Mouse (Mus musculus) embryonic facial prominence, embryonic 14.5 days (tissue): ENCODE measurements around the gene Etv3. TPM values are rescaled to one million over a fixed set of nuclear protein-coding genes. Genes with fewer than 3 reads are reported as not detected.
A peak's percentile ranks its signal among the peaks of the same experiment; 100 is the strongest.
"Not testable (repeated sequence)": the region's sequence is repeated elsewhere in the genome, so short reads cannot be mapped to it uniquely, and the experiment has no call there.

ENCODE experiments used
- ATAC-seq: fragments of 200-750 bp; cut with Nextera tagmentation; 2 replicates; pipeline ENCODE4 v1.8.0; 2017; ENCODE audit warnings: low read depth, moderate number of reproducible peaks, moderate TSS enrichment
- DNase-seq: peaks from one replicate; pipeline ENCODE4 v3.0.0-alpha.2; 2015; ENCODE audit warnings: low spot score
- H3K27ac ChIP-seq: fragments of 300-500 bp; sonication (generic); replicated peaks from 2 replicates; pipeline ENCODE4 v1.5.1; 2014; ENCODE audit warnings: low read depth, mild to moderate bottlenecking, low read length, moderate library complexity
- H3K27me3 ChIP-seq: fragments of 300-500 bp; sonication (generic); replicated peaks from 2 replicates; pipeline ENCODE4 v1.6.1; 2014; ENCODE audit warnings: low read length; ENCODE audit not compliant: control insufficient read depth, insufficient read depth
- H3K36me3 ChIP-seq: fragments of 300-500 bp; sonication (generic); 2 replicates; pipeline ENCODE4 v1.6.1; 2014; ENCODE audit warnings: low read length, mixed read lengths; ENCODE audit not compliant: control insufficient read depth, insufficient read depth
- H3K4me1 ChIP-seq: fragments of 300-500 bp; sonication (generic); 2 replicates; pipeline ENCODE4 v1.6.1; 2014; ENCODE audit warnings: antibody characterized with exemption, low read length; ENCODE audit not compliant: control insufficient read depth, insufficient read depth
- H3K4me2 ChIP-seq: fragments of 300-500 bp; sonication (generic); 2 replicates; pipeline ENCODE4 v1.6.1; 2014; ENCODE audit warnings: low read depth, mild to moderate bottlenecking, low read length, moderate library complexity, mixed read lengths
- H3K4me3 ChIP-seq: fragments of 300-500 bp; sonication (generic); 2 replicates; pipeline ENCODE4 v1.5.1; 2014; ENCODE audit warnings: low read depth, mild to moderate bottlenecking, low read length
- H3K9ac ChIP-seq: fragments of 300-500 bp; sonication (generic); 2 replicates; pipeline ENCODE4 v1.6.1; 2014; ENCODE audit warnings: low read depth, mild to moderate bottlenecking, low read length, moderate library complexity, mixed read lengths
- H3K9me3 ChIP-seq: fragments of 300-500 bp; sonication (generic); 2 replicates; pipeline ENCODE4 v1.6.1; 2016; ENCODE audit warnings: low read length; ENCODE audit not compliant: control insufficient read depth
- WGBS: fragments of 180-500 bp; shearing (Covaris S2); extraction: QIAGEN DNeasy Blood & Tissue Kit; methylation state at CpG from one replicate; pipeline ENCODE4 v1.1.7; 2014; 5-methylcytosine and 5-hydroxymethylcytosine counted together
- polyA plus RNA-seq: library from polyadenylated mRNA; unstranded; fragments of >200 nt; fragmentation: Nextera tagmentation; extraction: Ambion mirVana; gene quantifications from 2 replicates; pipeline ENCODE4 v1.2.1, GENCODE M21; 2014

The Etv3 gene
- polyA plus RNA-seq, 1 experiment from 2014 or later: 10.8 TPM

- not testable (repeated sequence) for H3K36me3 ChIP-seq, H3K9ac ChIP-seq, DNase-seq, H3K4me1 ChIP-seq, H3K4me3 ChIP-seq, H3K4me2 ChIP-seq, H3K9me3 ChIP-seq, H3K27me3 ChIP-seq, H3K27ac ChIP-seq, ATAC-seq
- 88% methylated on average over 10 of the region's 13 CpGs for WGBS
Observed at GRCm38 (mm10) chr3:87554859-87555258, 29.7 kb downstream of the Etv3 start.

- Histone ChIP-seq H3K4me2 (no peak overlapping the region), H3K4me3 (no peak overlapping the region), H3K9ac (no peak overlapping the region), H3K9me3 (no peaks in the 10 kb centered on the region), H3K27ac (no peak overlapping the region), H3K36me3 (no peaks in the 10 kb centered on the region), H3K4me1 (no peaks in the 10 kb centered on the region), H3K27me3 (no peaks in the 10 kb centered on the region)
- ATAC-seq (no peak), DNase-seq (no peak)
- 59% methylated on average over 3 of the region's 3 CpGs for WGBS
Observed at GRCm38 (mm10) chr3:87556109-87556531, 30.9 kb downstream of the Etv3 start.

GRCm38 (mm10) chr3:87556668-87557278 lies 31.6 kb downstream of the Etv3 start:
- Histone ChIP-seq H3K27ac (no peak overlapping the region), H3K4me1 (no peaks in the 10 kb centered on the region), H3K27me3 (no peaks in the 10 kb centered on the region), H3K9me3 (no peaks in the 10 kb centered on the region), H3K4me2 (no peak overlapping the region), H3K9ac (no peak overlapping the region), H3K4me3 (no peak overlapping the region), H3K36me3 (no peaks in the 10 kb centered on the region)
- WGBS: 78% methylated on average over 12 of the region's 12 CpGs
- DNase-seq (no peak), ATAC-seq (no peak)

GRCm38 (mm10) chr3:87560156-87560555 lies 34.9 kb downstream of the Etv3 start:
- Histone ChIP-seq H3K9me3 (no peaks in the 10 kb centered on the region), H3K4me3 (no peak overlapping the region), H3K4me1 (no peaks in the 10 kb centered on the region), H3K9ac (no peak overlapping the region), H3K27ac (no peak overlapping the region), H3K4me2 (no peak overlapping the region), H3K36me3 (no peaks in the 10 kb centered on the region), H3K27me3 (no peaks in the 10 kb centered on the region)
- ATAC-seq: no peak
- no peak for DNase-seq
- WGBS: 60% methylated on average over 3 of the region's 3 CpGs

GRCm38 (mm10) chr3:87561434-87561833 lies 36.2 kb downstream of the Etv3 start:
- 63% methylated on average over 8 of the region's 8 CpGs for WGBS
- H3K27me3 ChIP-seq: no peaks in the 10 kb centered on the region
- H3K4me3 ChIP-seq: no peak overlapping the region
- H3K4me2 ChIP-seq: no peak overlapping the region
- DNase-seq (no peak), ATAC-seq (no peak)
- H3K36me3 ChIP-seq: no peaks in the 10 kb centered on the region
- H3K9ac ChIP-seq: no peak overlapping the region
- H3K9me3 ChIP-seq: no peaks in the 10 kb centered on the region
- H3K27ac ChIP-seq: no peak overlapping the region
- no peaks in the 10 kb centered on the region for H3K4me1 ChIP-seq

- Histone ChIP-seq H3K9ac (no peak overlapping the region), H3K27me3 (no peaks in the 10 kb centered on the region), H3K4me1 (no peaks in the 10 kb centered on the region), H3K36me3 (no peaks in the 10 kb centered on the region), H3K4me2 (no peak overlapping the region), H3K9me3 (no peaks in the 10 kb centered on the region), H3K4me3 (no peak overlapping the region), H3K27ac (no peak overlapping the region)
- ATAC-seq (no peak), DNase-seq (peak; percentile 80)
- whole genome bisulfite sequencing: under 1% methylated on average over 6 of the region's 6 CpGs
Observed at GRCm38 (mm10) chr3:87562370-87562769, 37.2 kb downstream of the Etv3 start.

GRCm38 (mm10) chr3:87563466-87563865 lies 38.3 kb downstream of the Etv3 start:
- Histone ChIP-seq H3K9ac (no peak overlapping the region), H3K36me3 (no peaks in the 10 kb centered on the region), H3K4me2 (no peak overlapping the region), H3K4me1 (no peaks in the 10 kb centered on the region), H3K4me3 (no peak overlapping the region), H3K27me3 (no peaks in the 10 kb centered on the region), H3K9me3 (no peaks in the 10 kb centered on the region), H3K27ac (no peak overlapping the region)
- DNase-seq: no peak
- ATAC-seq: no peak
- WGBS: 70% methylated on average over 5 of the region's 5 CpGs

- DNase-seq: peak; percentile 63
- H3K9me3 ChIP-seq: no peaks in the 10 kb centered on the region
- no peaks in the 10 kb centered on the region for H3K27me3 ChIP-seq
- peak; percentile 49 for ATAC-seq
- peak overlapping the region; percentile 54; the same call in 1 of the 2 replicates for H3K27ac ChIP-seq
- no peak overlapping the region for H3K9ac ChIP-seq
- no peak overlapping the region for H3K4me3 ChIP-seq
- peak overlapping the region; percentile 45 for H3K4me2 ChIP-seq
- H3K36me3 ChIP-seq: no peaks in the 10 kb centered on the region
- no peaks in the 10 kb centered on the region for H3K4me1 ChIP-seq
- WGBS: 62% methylated on average over 6 of the region's 6 CpGs
Observed at GRCm38 (mm10) chr3:87565623-87566022, 40.4 kb downstream of the Etv3 start.

GRCm38 (mm10) chr3:87566066-87566465 lies 40.9 kb downstream of the Etv3 start:
- peak overlapping the region; percentile 54; the same call in 1 of the 2 replicates for H3K27ac ChIP-seq
- peak overlapping the region; percentile 45 for H3K4me2 ChIP-seq
- DNase-seq: peak; percentile 94
- peak overlapping the region; percentile 15; the same call in 1 of the 2 replicates for H3K4me3 ChIP-seq
- H3K9ac ChIP-seq: no peak overlapping the region
- peak; percentile 99 for ATAC-seq
- no peaks in the 10 kb centered on the region for H3K4me1 ChIP-seq
- H3K27me3 ChIP-seq: no peaks in the 10 kb centered on the region
- H3K9me3 ChIP-seq: no peaks in the 10 kb centered on the region
- H3K36me3 ChIP-seq: no peaks in the 10 kb centered on the region
- 11% methylated on average over 4 of the region's 4 CpGs for WGBS
